Mouse (Mus musculus): ENCODE measurements at regions not wholly inside any gene's neighbourhood (a gene's known extent, or its start where the extent isn't known, plus 50 kb on each side); places are given as distances from the start of the nearest gene placed in this dataset.
"Not testable (repeated sequence)": the region's sequence is repeated elsewhere in the genome, so short reads cannot be mapped to it uniquely, and the experiment has no call there.

DNA sequence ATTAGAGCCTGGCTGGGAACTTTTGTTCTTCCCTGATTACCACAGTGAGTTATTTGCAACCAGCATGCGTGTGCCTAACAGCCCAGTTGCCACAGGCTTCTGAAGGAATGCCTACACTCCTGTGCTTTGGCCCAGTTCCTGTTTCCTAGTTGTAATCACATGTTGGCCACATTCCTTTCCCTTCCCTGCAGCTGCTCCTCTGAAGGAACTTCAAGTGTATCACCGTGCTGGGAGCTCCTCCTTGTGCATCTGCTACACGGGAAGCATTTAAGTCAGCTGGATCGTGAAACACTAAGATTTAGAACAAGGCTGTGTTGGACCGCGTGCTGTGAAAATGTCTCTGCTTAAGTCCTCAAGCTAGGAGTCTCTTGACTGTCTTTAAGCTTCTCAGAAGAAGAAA, 302.3 kb upstream of the Cntn5 start:
- DNase-seq (ENCODE audit: inconsistent age in 2 of 2, low spot score in 1 of 2) = no peak

- no peak for DNase-seq (ENCODE audit: inconsistent age in 2 of 2, low spot score in 1 of 2)
Observed at GRCm38 (mm10) chr9:11206267-11206666, 301.7 kb upstream of the Cntn5 start.

DNA sequence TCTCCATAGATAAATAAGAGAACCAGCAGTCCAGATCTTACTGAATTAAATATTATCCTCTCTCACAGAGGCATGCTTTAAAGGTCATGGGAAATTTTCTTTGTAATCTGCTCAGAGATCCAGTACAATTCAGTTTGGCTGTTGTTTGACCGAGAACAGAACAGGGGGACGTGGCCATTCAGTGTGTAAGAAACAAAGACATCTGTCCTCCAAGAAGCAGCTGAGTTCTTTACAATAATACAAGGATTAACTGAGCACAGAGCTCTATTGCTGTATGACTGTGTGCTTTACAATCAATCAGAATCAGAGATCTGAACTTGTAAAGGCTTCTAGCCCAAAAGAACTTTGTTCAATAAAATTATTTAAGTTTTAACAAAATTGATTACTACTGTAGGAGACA, 287.6 kb upstream of the Cntn5 start:
- DNase-seq (ENCODE audit: inconsistent age in 2 of 2, low spot score in 1 of 2) = no peak

- DNase-seq (ENCODE audit: inconsistent age in 2 of 2, low spot score in 1 of 2) = no peak
Observed at GRCm38 (mm10) chr9:11145799-11146198, 241.2 kb upstream of the Cntn5 start.

DNA sequence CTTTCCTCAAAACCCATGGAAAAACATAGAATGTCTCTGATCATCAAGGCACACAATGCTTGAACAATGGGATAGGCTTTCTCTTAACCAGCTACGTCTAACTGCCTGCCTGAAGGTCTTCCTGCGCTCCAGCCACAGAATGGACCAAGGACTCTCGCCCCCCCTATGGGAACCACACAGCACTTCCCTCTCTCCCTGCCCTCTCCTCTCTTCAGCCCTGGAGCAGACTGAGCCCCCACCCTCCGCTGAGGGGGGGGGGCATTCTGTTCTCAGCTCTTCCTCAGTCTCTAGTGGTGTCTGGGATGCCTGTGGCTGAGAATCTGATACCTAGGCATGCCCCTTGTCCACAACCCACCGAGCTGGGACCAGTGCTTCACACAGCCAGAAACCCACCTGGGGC, 222.3 kb upstream of the Cntn5 start:
- DNase-seq (ENCODE audit: inconsistent age in 2 of 2, low spot score in 1 of 2) = no peak

DNA sequence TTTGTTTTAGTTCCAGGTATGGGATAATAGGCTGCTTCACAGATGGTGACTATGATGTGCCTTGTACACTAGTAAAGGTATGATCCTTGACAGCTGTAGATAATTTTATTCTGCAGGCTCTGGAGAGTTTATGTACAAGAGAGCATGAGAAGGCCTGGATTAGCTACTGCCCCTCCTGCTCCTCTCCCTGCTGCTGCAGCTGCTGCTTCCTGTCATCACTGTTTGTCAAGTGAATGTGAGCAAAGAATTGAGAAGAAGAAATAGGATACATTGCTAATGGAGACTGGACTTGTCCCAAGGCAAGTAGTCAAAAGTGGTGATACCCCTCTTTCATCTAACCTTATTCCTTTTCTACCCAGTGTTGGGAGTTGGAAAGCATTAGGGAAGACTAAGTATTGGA, 214.6 kb upstream of the Cntn5 start:
- no peak for DNase-seq (ENCODE audit: inconsistent age in 2 of 2, low spot score in 1 of 2)

DNA sequence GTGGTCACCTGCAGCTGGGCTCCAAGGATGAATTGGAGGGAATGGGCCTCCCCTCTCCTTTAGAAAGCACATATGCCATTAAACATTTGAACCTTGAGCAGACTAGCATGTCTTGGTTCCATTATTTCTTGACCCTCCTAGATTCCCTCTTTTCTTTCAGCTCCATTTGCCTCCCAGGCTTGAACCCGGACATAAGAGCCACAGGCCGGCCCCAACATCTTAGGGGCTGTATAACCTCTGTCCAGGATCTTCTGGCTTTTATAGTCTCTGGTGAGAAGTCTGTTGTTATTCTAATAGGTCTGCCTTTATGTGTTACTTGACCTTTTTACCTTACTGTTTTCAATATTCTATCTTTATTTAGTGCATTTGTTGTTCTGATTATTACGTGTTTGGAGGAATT, 203.3 kb upstream of the Cntn5 start:
- DNase-seq (ENCODE audit: inconsistent age in 2 of 2, low spot score in 1 of 2) = not testable (repeated sequence)

DNA sequence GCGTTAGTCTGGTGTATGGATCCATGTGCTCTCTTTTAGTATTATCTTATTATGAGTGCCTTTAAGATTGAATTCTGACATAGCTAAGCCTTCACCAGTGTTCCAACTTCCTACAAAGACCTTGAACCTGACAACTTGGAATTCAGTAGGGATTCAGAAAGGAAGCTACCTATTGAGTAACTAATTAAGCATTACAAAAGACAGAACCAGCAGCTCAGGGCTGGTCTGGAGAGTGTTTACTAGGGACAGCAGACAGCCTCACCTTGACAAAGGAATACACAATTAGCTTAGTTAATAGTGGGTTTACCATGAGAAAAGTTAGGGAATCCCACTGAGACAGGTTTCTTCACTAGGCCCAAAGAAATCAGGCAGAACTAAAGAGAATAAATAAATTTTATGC, 202.6 kb upstream of the Cntn5 start:
- not testable (repeated sequence) for DNase-seq (ENCODE audit: inconsistent age in 2 of 2, low spot score in 1 of 2)

- no peak for DNase-seq (ENCODE audit: inconsistent age in 2 of 2, low spot score in 1 of 2)
Observed at GRCm38 (mm10) chr9:11106268-11106667, 201.7 kb upstream of the Cntn5 start.

DNA sequence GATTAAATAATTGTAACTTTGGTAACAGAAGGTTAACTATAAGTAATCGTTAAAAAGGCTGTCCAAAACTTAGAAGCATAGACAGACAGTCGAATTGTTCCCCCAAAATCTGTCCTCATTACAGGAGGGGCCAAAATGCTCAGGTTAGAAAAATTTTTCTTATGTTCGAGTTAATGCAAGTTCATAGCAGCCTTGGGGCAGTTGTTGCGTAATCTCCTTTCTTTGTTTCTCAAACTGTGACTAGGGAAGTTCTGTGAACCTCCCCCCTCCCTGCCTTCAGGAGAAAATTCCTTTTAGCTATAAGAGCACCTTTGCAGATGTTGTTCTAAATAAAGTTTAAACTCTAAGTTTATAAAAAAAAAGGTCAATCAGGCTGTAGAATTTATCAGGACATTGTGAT, 198.9 kb upstream of the Cntn5 start:
- no peak for DNase-seq (ENCODE audit: inconsistent age in 2 of 2, low spot score in 1 of 2)

DNA sequence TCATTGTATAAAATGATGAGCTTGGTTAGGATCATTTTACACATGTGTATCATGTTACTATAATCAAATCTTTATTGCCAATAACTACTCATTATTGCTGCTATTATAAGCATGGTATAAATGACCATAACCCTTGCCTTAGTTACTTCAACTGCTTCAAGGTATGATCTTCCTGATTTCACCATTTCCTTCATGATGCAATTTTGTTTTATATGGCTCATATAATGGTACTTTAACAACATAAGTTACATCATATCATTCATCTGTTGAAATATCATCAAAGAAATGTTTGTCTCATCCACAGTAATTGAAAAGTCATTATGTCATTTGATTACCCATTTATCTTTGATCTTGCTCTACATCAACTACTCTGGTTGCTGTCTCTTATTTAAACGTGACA, 188.3 kb upstream of the Cntn5 start:
- DNase-seq (ENCODE audit: inconsistent age in 2 of 2, low spot score in 1 of 2) = no peak

GRCm38 (mm10) chr9:11067125-11067524, 162.6 kb upstream of the Cntn5 start:
- DNase-seq (ENCODE audit: inconsistent age in 2 of 2, low spot score in 1 of 2) = not testable (repeated sequence)

- no peak for DNase-seq (ENCODE audit: inconsistent age in 2 of 2, low spot score in 1 of 2)
Observed at GRCm38 (mm10) chr9:11062856-11063255, 158.3 kb upstream of the Cntn5 start.

Data from adrenal gland, adult (tissue).